Mouse (Mus musculus): ENCODE data around the gene Taar7f. TPM values are rescaled to one million over a fixed set of nuclear protein-coding genes. Genes with fewer than 3 reads are reported as not detected.
"Not testable (repeated sequence)": the region's sequence is repeated elsewhere in the genome, so short reads cannot be mapped to it uniquely, and the experiment has no call there.

Gene Taar7f
- polyA plus RNA-seq, 1 experiment from 2014 or later, result not detected

DNA sequence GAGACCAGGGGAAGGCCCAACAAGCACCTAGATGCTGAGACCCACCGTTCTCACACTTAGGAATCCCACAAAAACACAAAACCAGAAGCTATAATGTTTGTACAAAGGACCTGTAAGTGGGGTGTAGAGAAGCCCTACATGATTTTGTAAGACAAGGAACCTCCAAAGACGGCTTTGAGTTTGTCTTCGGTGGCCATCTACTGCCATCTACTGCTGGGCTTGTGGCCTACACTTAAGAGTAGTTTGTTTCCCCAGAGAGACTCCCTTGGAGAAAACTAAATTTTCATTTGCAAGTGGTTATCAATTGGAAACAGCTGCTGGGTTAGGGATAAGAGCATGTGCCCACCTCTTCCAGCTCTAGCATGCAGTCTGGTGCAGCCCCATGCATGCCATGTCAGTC lies 30.9 kb downstream of the Taar7f start:
- 44% methylated on average over 3 of the region's 3 CpGs for WGBS
- no peaks in the 10 kb centered on the region for H3K27me3 ChIP-seq (ENCODE audit: poor library complexity, severe bottlenecking)
- no peaks in the 10 kb centered on the region for H3K36me3 ChIP-seq (replicated peaks)
- no peak overlapping the region for H3K4me3 ChIP-seq
- peak; percentile 33 for DNase-seq (ENCODE audit: extremely low spot score, low spot score)
- no peaks in the 10 kb centered on the region for H3K4me1 ChIP-seq
- no peaks in the 10 kb centered on the region for H3K9me3 ChIP-seq
- no peak overlapping the region for H3K27ac ChIP-seq

DNA sequence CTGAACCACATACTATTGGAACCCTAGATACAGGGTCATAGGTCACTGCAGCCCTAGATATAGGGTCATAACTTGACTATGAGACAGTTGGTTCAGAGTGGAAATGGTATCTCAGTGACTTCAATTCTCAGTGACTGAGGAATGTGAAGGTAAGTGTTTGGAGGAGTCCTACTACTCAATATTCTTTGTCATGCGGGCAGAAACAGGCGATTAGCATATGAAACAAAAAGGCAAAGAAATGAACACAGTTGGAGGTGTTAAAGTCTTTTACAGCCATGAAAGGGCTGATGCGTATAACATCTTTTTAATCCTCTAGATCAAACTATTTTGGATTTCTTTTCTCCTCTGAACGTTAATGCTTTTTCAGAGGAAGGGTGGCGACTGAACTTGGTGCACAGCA lies 36.6 kb downstream of the Taar7f start:
- H3K27me3 ChIP-seq (ENCODE audit: poor library complexity, severe bottlenecking), result no peaks in the 10 kb centered on the region
- 64% methylated on average over 5 of the region's 5 CpGs for WGBS
- no peaks in the 10 kb centered on the region for H3K9me3 ChIP-seq
- DNase-seq (ENCODE audit: extremely low spot score, low spot score), result no peak
- no peaks in the 10 kb centered on the region for H3K36me3 ChIP-seq (replicated peaks)
- no peak overlapping the region for H3K4me3 ChIP-seq
- peaks cover 6% of the 10 kb centered on the region; the same call in 1 of the 2 replicates for H3K4me1 ChIP-seq
- H3K27ac ChIP-seq, result no peak overlapping the region

DNA sequence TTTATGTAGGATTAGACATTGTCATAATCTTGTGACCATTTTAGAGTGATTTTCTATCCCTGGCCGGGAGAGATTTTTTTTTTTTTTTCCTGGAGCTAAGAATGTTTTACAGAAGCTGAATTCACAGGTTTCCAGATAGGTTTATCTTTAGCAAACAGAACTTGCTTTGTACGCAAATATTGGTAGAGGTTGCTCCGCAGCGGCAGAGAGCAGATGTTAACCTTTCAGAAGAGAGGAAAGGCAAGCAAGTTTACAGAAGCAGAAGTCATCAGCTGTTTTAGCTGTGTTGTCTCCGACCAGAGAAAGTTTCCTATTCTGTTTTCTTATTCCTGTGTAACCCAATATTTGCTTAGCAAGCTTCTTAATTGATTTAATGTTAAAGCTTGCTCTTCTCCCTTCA lies 37.2 kb downstream of the Taar7f start:
- H3K36me3 ChIP-seq (replicated peaks), result no peaks in the 10 kb centered on the region
- no peaks in the 10 kb centered on the region for H3K9me3 ChIP-seq
- WGBS, result 92% methylated on average over 5 of the region's 5 CpGs
- no peak for DNase-seq (ENCODE audit: extremely low spot score, low spot score)
- H3K4me3 ChIP-seq, result no peak overlapping the region
- H3K4me1 ChIP-seq, result peaks cover 6% of the 10 kb centered on the region; the same call in 1 of the 2 replicates
- no peak overlapping the region for H3K27ac ChIP-seq
- no peaks in the 10 kb centered on the region for H3K27me3 ChIP-seq (ENCODE audit: poor library complexity, severe bottlenecking)

DNA sequence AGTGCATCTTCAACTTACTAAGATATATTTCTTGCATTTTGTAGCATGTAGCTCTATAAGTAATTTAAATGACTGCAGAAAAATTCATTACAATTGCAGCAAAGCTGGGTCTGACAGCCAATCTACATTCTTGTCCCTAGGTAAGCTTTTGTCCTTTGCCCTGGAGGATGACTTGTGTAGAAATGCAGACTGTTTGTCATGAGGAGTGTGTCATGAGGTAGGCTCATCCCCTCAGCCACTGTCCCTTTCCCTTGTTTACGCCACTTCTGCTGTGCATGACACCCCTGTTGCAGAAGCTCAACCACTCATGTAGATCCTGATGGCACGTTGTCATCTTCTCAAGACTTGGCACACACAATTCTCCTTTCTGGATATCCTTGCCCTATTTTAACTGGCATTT lies 37.9 kb downstream of the Taar7f start:
- no peak for DNase-seq (ENCODE audit: extremely low spot score, low spot score)
- Histone ChIP-seq H3K27ac (no peak overlapping the region), H3K9me3 (no peaks in the 10 kb centered on the region), H3K36me3 (replicated peaks) (no peaks in the 10 kb centered on the region), H3K4me3 (no peak overlapping the region), H3K4me1 (peaks cover 6% of the 10 kb centered on the region; the same call in 1 of the 2 replicates), H3K27me3 (ENCODE audit: poor library complexity, severe bottlenecking) (no peaks in the 10 kb centered on the region)
- WGBS, result 89% methylated on average over 2 of the region's 2 CpGs

DNA sequence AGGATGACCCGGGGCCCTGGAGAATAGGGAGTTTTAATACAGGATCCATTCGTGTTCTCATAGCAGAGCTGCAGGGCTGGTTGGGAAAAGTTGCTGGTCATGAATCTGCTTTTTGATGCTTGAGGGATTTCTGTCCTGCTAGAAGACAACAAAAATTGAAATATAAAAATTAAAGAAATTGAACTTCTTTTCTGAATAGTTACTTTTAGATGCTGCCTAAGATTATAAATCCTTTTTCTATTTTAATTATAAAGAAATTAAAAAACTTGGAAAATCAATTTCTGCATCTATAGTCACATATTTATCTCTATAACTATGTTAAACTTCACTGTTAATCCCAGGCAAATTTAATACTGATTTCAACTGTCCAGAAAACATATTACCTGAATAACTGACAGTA lies 42.9 kb downstream of the Taar7f start, which contains the start of gene Taar8b:
Gene Taar8b, minus strand, starts transcription at position 101 of the 400 bp plus-strand sequence.
- Histone ChIP-seq H3K4me3 (no peak within 1 kb of the TSS), H3K4me1 (no peaks in the 10 kb centered on the region), H3K9me3 (no peaks in the 10 kb centered on the region), H3K27ac (no peak within 1 kb of the TSS), H3K27me3 (ENCODE audit: poor library complexity, severe bottlenecking) (no peaks in the 10 kb centered on the region), H3K36me3 (replicated peaks) (no peaks in the 10 kb centered on the region)
- 81% methylated on average over 2 of the region's 2 CpGs for WGBS
- DNase-seq (ENCODE audit: extremely low spot score, low spot score), result no peak

DNA sequence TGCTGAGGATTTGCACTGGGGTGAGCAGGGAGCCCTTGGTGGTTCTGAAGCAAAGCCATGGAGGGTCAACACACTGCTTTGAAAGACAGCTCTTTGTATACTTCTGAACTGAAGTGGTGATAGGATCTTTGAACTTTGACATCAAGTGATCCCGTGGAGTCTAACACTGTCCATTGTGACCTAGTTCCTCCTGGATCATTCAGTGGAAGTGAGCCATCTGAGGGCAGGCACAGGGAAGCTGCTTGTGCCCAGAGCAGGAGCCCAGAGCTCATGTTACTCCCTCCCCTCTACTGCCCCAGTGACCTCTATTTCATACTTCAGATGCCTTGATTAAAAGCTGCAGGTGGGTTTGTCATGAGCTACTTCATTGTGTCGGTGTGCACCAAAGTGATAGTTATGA lies 47.7 kb downstream of the Taar7f start:
- not testable (repeated sequence) for H3K36me3 ChIP-seq (replicated peaks); H3K4me1 ChIP-seq; H3K27me3 ChIP-seq (ENCODE audit: poor library complexity, severe bottlenecking); DNase-seq (ENCODE audit: extremely low spot score, low spot score); H3K27ac ChIP-seq; H3K4me3 ChIP-seq; H3K9me3 ChIP-seq
- WGBS, result 54% methylated on average over 2 of the region's 2 CpGs

Other genes starting within 250 kb of the Taar7f start
- gene Vnn3, start 198.0 kb upstream of the Taar7f start, polyA plus RNA-seq (2016; fragmentation: Nextera tagmentation; extraction: Ambion mirVana), result not detected in 2 replicates
- 1.2 and 1.9 TPM in 2 replicates for gene Vnn1, start 154.8 kb upstream of the Taar7f start, polyA plus RNA-seq (2016; fragmentation: Nextera tagmentation; extraction: Ambion mirVana)
- not detected in 2 replicates for gene Taar1, start 129.2 kb upstream of the Taar7f start, polyA plus RNA-seq (2016; fragmentation: Nextera tagmentation; extraction: Ambion mirVana)
- not detected in 2 replicates for gene Taar2, start 110.9 kb upstream of the Taar7f start, polyA plus RNA-seq (2016; fragmentation: Nextera tagmentation; extraction: Ambion mirVana)
- not detected in 2 replicates for gene Taar3, start 100.0 kb upstream of the Taar7f start, polyA plus RNA-seq (2016; fragmentation: Nextera tagmentation; extraction: Ambion mirVana)
- gene Taar4, start 89.0 kb upstream of the Taar7f start, polyA plus RNA-seq (2016; fragmentation: Nextera tagmentation; extraction: Ambion mirVana), result not detected in 2 replicates
- not detected in 2 replicates for gene Taar5, start 78.8 kb upstream of the Taar7f start, polyA plus RNA-seq (2016; fragmentation: Nextera tagmentation; extraction: Ambion mirVana)
- not detected in 2 replicates for gene Taar6, start 63.9 kb upstream of the Taar7f start, polyA plus RNA-seq (2016; fragmentation: Nextera tagmentation; extraction: Ambion mirVana)
- not detected in 2 replicates for gene Taar7a, start 56.0 kb upstream of the Taar7f start, polyA plus RNA-seq (2016; fragmentation: Nextera tagmentation; extraction: Ambion mirVana)
- gene Taar7b, start 49.6 kb upstream of the Taar7f start, polyA plus RNA-seq (2016; fragmentation: Nextera tagmentation; extraction: Ambion mirVana), result not detected in 2 replicates
- gene Taar7d, start 22.3 kb upstream of the Taar7f start, polyA plus RNA-seq (2016; fragmentation: Nextera tagmentation; extraction: Ambion mirVana), result not detected in 2 replicates
- not detected in 2 replicates for gene Taar7e, start 11.9 kb upstream of the Taar7f start, polyA plus RNA-seq (2016; fragmentation: Nextera tagmentation; extraction: Ambion mirVana)
- gene Taar8a, start 27.0 kb downstream of the Taar7f start, polyA plus RNA-seq (2016; fragmentation: Nextera tagmentation; extraction: Ambion mirVana), result not detected in 2 replicates
- gene Taar8b, start 42.8 kb downstream of the Taar7f start, polyA plus RNA-seq (2016; fragmentation: Nextera tagmentation; extraction: Ambion mirVana), result not detected in 2 replicates
- gene Taar8c, start 52.4 kb downstream of the Taar7f start, polyA plus RNA-seq (2016; fragmentation: Nextera tagmentation; extraction: Ambion mirVana), result not detected in 2 replicates
- 0.19 TPM in 1 of 2 replicates, not detected in the other for gene Taar9, start 60.0 kb downstream of the Taar7f start, polyA plus RNA-seq (2016; fragmentation: Nextera tagmentation; extraction: Ambion mirVana)
- gene Stx7, start 99.8 kb downstream of the Taar7f start, polyA plus RNA-seq (2016; fragmentation: Nextera tagmentation; extraction: Ambion mirVana), result 42.3 and 42.5 TPM in 2 replicates
- gene Moxd1, start 174.0 kb downstream of the Taar7f start, polyA plus RNA-seq (2016; fragmentation: Nextera tagmentation; extraction: Ambion mirVana), result 3.9 and 5.1 TPM in 2 replicates

All from forebrain, embryonic 10.5 days (tissue).